Mouse (Mus musculus) fibroblast of lung, adult 2 months (primary cell): ENCODE data around the gene Ezr.
"Not testable (repeated sequence)": the region's sequence is repeated elsewhere in the genome, so short reads cannot be mapped to it uniquely, and the experiment has no call there.

ENCODE experiments used
- DNase-seq: peaks from one replicate; pipeline ENCODE4 v3.0.0-alpha.2; 2011; ENCODE audit warnings: low read depth

The Ezr gene

GRCm38 (mm10) chr17:6743039-6743575 lies 39.5 kb downstream of the Ezr start:
- DNase-seq: no peak

- DNase-seq: no peak
Observed at GRCm38 (mm10) chr17:6742083-6743038, 40.2 kb downstream of the Ezr start.

- DNase-seq: no peak
Observed at GRCm38 (mm10) chr17:6741271-6741670, 41.3 kb downstream of the Ezr start.

- no peak for DNase-seq
Observed at GRCm38 (mm10) chr17:6740331-6741170, 42.0 kb downstream of the Ezr start.

GRCm38 (mm10) chr17:6739756-6740155 lies 42.8 kb downstream of the Ezr start:
- no peak for DNase-seq

GRCm38 (mm10) chr17:6739266-6739665 lies 43.3 kb downstream of the Ezr start:
- no peak for DNase-seq

- no peak for DNase-seq
Observed at GRCm38 (mm10) chr17:6738836-6739235, 43.7 kb downstream of the Ezr start.

GRCm38 (mm10) chr17:6737273-6737997 lies 45.1 kb downstream of the Ezr start:
- DNase-seq: no peak

GRCm38 (mm10) chr17:6736306-6737272 lies 46.0 kb downstream of the Ezr start:
- DNase-seq: peak; percentile 36

- no peak for DNase-seq
Observed at GRCm38 (mm10) chr17:6734746-6735441, 47.7 kb downstream of the Ezr start.

- no peak for DNase-seq
Observed at GRCm38 (mm10) chr17:6733322-6733875, 49.2 kb downstream of the Ezr start.

GRCm38 (mm10) chr17:6732665-6733064 lies 49.9 kb downstream of the Ezr start:
- no peak for DNase-seq

- no peak for DNase-seq
Observed at GRCm38 (mm10) chr17:6731634-6732033, 51.0 kb downstream of the Ezr start.

GRCm38 (mm10) chr17:6731132-6731531 lies 51.5 kb downstream of the Ezr start:
- no peak for DNase-seq

- DNase-seq: peak; percentile 68
Observed at GRCm38 (mm10) chr17:6729244-6729742, 53.3 kb downstream of the Ezr start.

GRCm38 (mm10) chr17:6727996-6728610 lies 54.5 kb downstream of the Ezr start:
- DNase-seq: no peak

GRCm38 (mm10) chr17:6713944-6714343 lies 68.6 kb downstream of the Ezr start:
- not testable (repeated sequence) for DNase-seq

- DNase-seq: not testable (repeated sequence)
Observed at GRCm38 (mm10) chr17:6713483-6713882, 69.1 kb downstream of the Ezr start.

GRCm38 (mm10) chr17:6708194-6708593 lies 74.4 kb downstream of the Ezr start:
- not testable (repeated sequence) for DNase-seq
